Mouse (Mus musculus) frontal cortex, postnatal 25 days (tissue): ENCODE data around the gene Gm21887.
"Not testable (repeated sequence)": the region's sequence is repeated elsewhere in the genome, so short reads cannot be mapped to it uniquely, and the experiment has no call there.

Experiments used
- DNase-seq, 2 experiments: peaks; one replicate each; pipeline ENCODE4 v3.0.0; 2022; ENCODE audit warnings: low spot score in 2 of 2

The Gm21887 gene

GRCm38 (mm10) chrX:170010581-170011528, 1.4 kb downstream of the Gm21887 start:
- peak in 1 of 2 experiments; percentile 66 for DNase-seq

- DNase-seq: not testable (repeated sequence)
Observed at GRCm38 (mm10) chrX:170011529-170011879, 2.0 kb downstream of the Gm21887 start.

- not testable (repeated sequence) for DNase-seq
Observed at GRCm38 (mm10) chrX:170013421-170013820, 4.0 kb downstream of the Gm21887 start.

GRCm38 (mm10) chrX:170014038-170014437, 4.6 kb downstream of the Gm21887 start:
- DNase-seq: not testable (repeated sequence)

- not testable (repeated sequence) for DNase-seq
Observed at GRCm38 (mm10) chrX:170015883-170016282, 6.4 kb downstream of the Gm21887 start.

GRCm38 (mm10) chrX:170017333-170018245, 8.1 kb downstream of the Gm21887 start:
- peak in 1 of 2 experiments; percentile 68 for DNase-seq

GRCm38 (mm10) chrX:170018571-170019218, 9.2 kb downstream of the Gm21887 start:
- peak; percentile 70 to 79 for DNase-seq

- not testable (repeated sequence) for DNase-seq
Observed at GRCm38 (mm10) chrX:170019219-170019953, 9.9 kb downstream of the Gm21887 start.

GRCm38 (mm10) chrX:170019954-170020689, 10.7 kb downstream of the Gm21887 start:
- peak; percentile 97 to 99 for DNase-seq

GRCm38 (mm10) chrX:170020690-170021050, 11.2 kb downstream of the Gm21887 start:
- DNase-seq: peak; percentile 85

GRCm38 (mm10) chrX:170021205-170021604, 11.7 kb downstream of the Gm21887 start:
- not testable (repeated sequence) for DNase-seq

- DNase-seq: peak in 1 of 2 experiments; percentile 65
Observed at GRCm38 (mm10) chrX:170021750-170022461, 12.4 kb downstream of the Gm21887 start.
